Mouse (Mus musculus) heart, adult 2 months (tissue): Measurements from ENCODE around the gene Ttc23.

ENCODE experiments used
- CTCF ChIP-seq: fragments of 200-600 bp; IDR thresholded peaks from 2 replicates; pipeline ENCODE4 v1.8.1; 2022; ENCODE audit warnings: antibody characterized with exemption, mild to moderate bottlenecking, moderate library complexity
- EP300 ChIP-seq: fragments of 200-500 bp; IDR thresholded peaks from 2 replicates; pipeline ENCODE4 v1.6.1; 2011; ENCODE audit warnings: low read depth, low read length, control low read depth; ENCODE audit not compliant: insufficient read depth
- POLR2A ChIP-seq: fragments of 200-500 bp; IDR thresholded peaks from 2 replicates; pipeline ENCODE4 v1.6.1; 2011; ENCODE audit warnings: mild to moderate bottlenecking, low read depth, low read length, control low read depth; ENCODE audit not compliant: insufficient read depth

GRCm38 (mm10) chr7:67800547-67800946 lies 153.3 kb downstream of the Ttc23 start:
- TF ChIP-seq CTCF (no peak), POLR2A (no peak), EP300 (no peak)
